19 mouse cellular contexts compared by ENCODE assay signal in genomic region chr6:28259750-28260149, GRCm38 (mm10).
DNase-seq lines count a peak whose midpoint lies in the region; ATAC-seq and TF ChIP-seq lines count a peak whose summit lies in the region.
"Had no signal": no experiment of that assay in that cellular context is flagged by ENCODE, and none has a peak within 500 bp of the region (broad histone marks: within the 10 kb centered on the region; RNA-seq: fewer than 3 reads in every experiment).

No protein-coding gene starts in this region.

- peak overlapping the region; percentile 85 for H3K4me2 ChIP-seq in liver, embryonic 14.5 days (ENCODE audit: low read depth)

- no peak for ATAC-seq in megakaryocyte, adult 5-6 weeks (ENCODE audit: poor library complexity, severe bottlenecking)
- ATAC-seq in liver, embryonic 14.5 days (ENCODE audit: insufficient read depth): no peak
- no peak for ATAC-seq in inflammation-experienced regulatory T-cells, adult 6 months
- ATAC-seq: forebrain, embryonic 16.5 days had no signal

- TF ChIP-seq EP300 in liver, embryonic 14.5 days (IDR thresholded peaks at IDR 0.05; ENCODE audit: low read depth): no peak

- no peaks in the 10 kb centered on the region for H3K27me3 ChIP-seq in megakaryocyte, embryonic 14.5 days (replicated peaks)
- no peaks in the 10 kb centered on the region for H3K27me3 ChIP-seq in liver, embryonic 14.5 days (ENCODE audit: control insufficient read depth, insufficient read depth, low read length)
- H3K27me3 ChIP-seq: CH12.LX; forebrain, embryonic 12.5 days; hindbrain, embryonic 15.5 days had no signal

- DNase-seq in MEL-GATA-1-ER (ENCODE audit: extremely low read depth, low read depth): peak; percentile 17
- DNase-seq in liver, embryonic 14.5 days (ENCODE audit: low read depth in 3 of 3, low spot score in 3 of 3): no peak
- no peak for DNase-seq in frontal cortex, adult 2 months (ENCODE audit: extremely low spot score in 1 of 2, low spot score in 1 of 2)
- no peak for DNase-seq in gastrocnemius, adult 18-20 months (ENCODE audit: low spot score)
- DNase-seq: adrenal gland, postnatal 10 days; cerebellum, adult 11-12 months; cerebellum, adult 9-10 months; gastrocnemius, adult 2 months; gastrocnemius, postnatal 25 days; heart, postnatal 36 days had no signal

- WGBS in liver, embryonic 14.5 days (ENCODE audit: insufficient replicate concordance): 37% methylated on average over 5 of the region's 5 CpGs

- no peak for TF ChIP-seq CTCF in liver, embryonic 14.5 days (IDR thresholded peaks at IDR 0.05; ENCODE audit: low read depth)

- H3K36me3 ChIP-seq in megakaryocyte, embryonic 14.5 days (replicated peaks; ENCODE audit: low read length): peaks cover 41% of the 10 kb centered on the region
- H3K36me3 ChIP-seq in liver, embryonic 14.5 days (replicated peaks; ENCODE audit: control insufficient read depth, insufficient read depth, low read depth): peaks cover 34% of the 10 kb centered on the region

- peaks cover 25% of the 10 kb centered on the region for H3K4me1 ChIP-seq in megakaryocyte, embryonic 14.5 days
- H3K4me1 ChIP-seq in liver, embryonic 14.5 days (replicated peaks; ENCODE audit: control insufficient read depth in 2 of 2, insufficient read depth in 2 of 2, low read length in 1 of 2): peaks cover 3 to 17% of the 10 kb centered on the region in 2 experiments; a peak in 2 of 4 replicates

- H3K9ac ChIP-seq in liver, embryonic 14.5 days (replicated peaks): peak overlapping the region; percentile 49

- H3K4me3 ChIP-seq in megakaryocyte, embryonic 14.5 days (replicated peaks): peak overlapping the region; percentile 57
- peak overlapping the region; percentile 49 to 88 for H3K4me3 ChIP-seq in liver, embryonic 14.5 days (ENCODE audit: insufficient read depth in 1 of 2, low read depth in 2 of 2, low read length in 2 of 2)

- H3K9me3 ChIP-seq in megakaryocyte, embryonic 14.5 days: no peaks in the 10 kb centered on the region
- no peaks in the 10 kb centered on the region for H3K9me3 ChIP-seq in liver, embryonic 14.5 days (ENCODE audit: control insufficient read depth, low read length)
- H3K9me3 ChIP-seq: embryonic facial prominence, embryonic 13.5 days; forebrain, embryonic 12.5 days; heart, embryonic 13.5 days; hindbrain, embryonic 15.5 days had no signal

- H3K27ac ChIP-seq in liver, embryonic 14.5 days: no peak overlapping the region
- H3K27ac ChIP-seq: embryonic facial prominence, embryonic 13.5 days; forebrain, embryonic 12.5 days; heart, embryonic 13.5 days; hindbrain, embryonic 15.5 days had no signal
